Mouse (Mus musculus): Measurements from ENCODE around the gene Rnf141.

Gene Rnf141

DNA sequence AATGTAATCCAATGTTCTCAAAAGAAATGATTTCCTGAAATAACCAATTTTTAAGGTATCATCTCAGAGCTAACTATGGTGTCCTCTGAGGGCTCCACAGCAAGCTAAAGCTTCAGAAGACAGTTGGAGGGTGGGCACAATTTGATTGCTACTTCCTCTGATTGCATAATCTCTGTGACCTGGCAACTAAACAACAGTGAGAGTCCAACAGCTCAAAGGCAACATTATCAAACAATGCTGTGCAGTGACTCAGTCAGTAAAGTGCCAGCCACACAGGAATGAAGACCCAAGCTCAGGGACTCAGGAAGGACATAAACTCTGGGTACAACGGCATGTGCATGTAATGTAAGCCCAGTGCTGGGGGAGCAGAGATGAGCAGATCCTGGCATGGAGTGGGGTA is 11.2 kb downstream of the Rnf141 start:
- DNase-seq (ENCODE audit: low spot score), result no peak

DNA sequence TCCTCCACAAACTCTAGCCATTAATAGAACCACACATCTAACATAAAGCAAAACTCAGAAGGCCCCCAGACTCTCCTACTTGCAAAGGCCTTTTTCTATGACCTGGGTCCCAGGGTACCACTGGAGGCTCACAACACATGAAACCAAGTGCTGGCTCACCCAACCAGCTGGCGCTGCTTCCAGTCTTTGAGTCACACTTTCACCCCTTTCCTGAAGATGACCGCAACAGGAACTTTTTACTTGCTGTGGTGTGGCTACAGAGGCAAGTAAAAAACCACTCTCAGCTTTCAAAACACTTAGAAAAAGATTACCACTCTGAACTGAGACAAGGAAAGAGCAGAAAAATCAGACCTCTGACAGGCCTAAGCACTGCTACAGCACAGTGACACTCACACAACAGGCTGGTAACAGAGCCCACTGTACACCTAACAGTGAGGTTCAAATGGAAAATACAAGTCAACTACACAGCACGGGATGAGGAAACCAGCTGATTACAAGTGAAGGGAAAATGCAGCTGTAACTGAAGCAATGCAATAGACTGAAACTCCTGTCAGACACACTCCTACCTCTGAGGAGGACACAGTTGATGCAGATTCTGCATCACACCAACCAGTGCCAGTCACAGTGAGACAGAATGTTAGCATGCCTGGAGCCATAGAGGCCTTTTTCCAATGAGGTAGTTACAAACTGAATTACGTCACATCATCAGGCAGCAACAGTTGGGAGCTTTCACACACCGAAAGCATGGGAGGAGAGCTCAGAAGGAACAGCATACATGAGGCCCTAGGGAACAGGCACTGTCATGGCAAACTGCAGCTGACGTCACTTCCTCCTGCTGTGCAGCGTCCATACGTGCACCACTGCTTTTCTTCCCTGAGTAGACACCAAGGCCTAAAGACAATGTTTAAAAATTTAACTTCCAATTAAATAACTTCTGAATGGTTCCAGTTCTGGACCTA is 20.0 kb downstream of the Rnf141 start:
- no peak for DNase-seq (ENCODE audit: low spot score)

DNA sequence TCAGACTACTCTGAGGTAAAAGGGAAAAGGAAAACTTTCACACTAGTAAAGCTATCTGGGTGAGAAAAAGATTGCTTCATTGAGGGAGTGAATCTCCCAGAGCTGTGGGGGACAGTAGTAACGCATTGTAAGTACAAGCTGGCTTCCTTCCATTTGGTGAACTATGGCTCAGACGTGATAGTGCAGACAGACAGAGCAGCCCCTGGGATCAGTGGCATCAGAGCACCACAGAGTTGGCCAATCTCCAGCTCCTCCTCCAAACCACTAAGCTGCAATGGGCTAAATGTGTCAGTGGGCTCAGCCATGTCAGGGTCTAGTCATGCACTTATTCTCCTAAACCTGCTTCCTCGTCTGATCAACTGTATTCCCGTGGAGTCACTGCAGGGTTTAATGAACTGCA is 20.7 kb downstream of the Rnf141 start:
- no peak for DNase-seq (ENCODE audit: low spot score)

DNA sequence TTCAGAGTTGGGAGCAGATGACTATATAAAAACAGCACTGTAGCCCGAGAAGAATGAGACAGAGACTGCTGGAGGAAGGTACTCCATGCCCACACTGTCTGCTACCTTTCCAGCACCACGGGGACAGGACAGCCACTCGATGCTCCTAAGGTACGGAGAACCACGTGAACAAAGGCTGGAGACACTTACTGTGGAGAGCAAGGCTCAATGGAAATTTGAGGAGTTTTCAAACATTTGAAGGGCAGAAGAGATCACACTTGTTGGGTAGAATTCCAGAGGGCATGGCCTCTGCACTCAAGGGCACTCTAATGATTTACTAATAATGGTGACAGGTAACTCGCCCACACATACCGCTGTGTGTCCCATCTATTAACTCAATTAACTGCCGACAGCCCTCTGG is 21.2 kb downstream of the Rnf141 start:
- DNase-seq (ENCODE audit: low spot score), result no peak

DNA sequence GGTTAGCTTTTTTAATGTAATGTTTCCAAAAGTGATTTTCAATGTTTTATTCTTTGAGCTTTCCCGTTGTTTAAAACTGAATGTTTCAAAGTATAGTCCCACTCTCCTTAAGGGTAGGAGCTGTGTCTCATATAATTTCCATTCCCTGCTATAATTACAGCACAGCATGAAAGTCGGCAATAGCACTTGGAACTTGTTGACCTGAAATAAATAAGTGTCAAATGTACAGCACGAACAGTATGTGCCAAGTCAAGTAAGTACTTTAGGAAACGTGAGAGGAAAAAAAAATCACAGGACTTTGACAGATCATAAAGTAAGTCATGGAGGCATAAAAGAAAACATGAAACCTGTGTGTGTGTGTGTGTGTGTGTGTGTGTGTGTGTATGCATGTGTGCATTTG is 22.2 kb downstream of the Rnf141 start:
- DNase-seq (ENCODE audit: low spot score), result no peak

DNA sequence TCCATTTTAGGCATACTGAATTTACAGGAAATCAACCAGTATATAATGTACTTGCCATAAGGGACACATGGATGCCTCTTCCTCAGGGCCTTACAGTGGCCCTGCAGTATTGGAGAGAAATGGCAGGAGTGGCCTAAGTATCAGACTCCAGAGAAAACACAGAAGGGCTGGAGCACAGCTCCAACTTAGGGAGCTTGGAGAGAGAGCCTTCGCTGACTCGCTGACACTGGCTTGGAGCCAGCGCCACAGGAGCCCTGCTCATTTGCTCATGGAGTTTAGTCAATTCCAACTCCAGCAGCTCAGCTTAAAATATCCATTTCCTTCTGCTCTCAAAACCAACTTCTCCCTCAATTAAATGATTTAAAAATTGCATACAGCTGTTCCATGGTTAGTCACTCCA is 22.6 kb downstream of the Rnf141 start:
- no peak for DNase-seq (ENCODE audit: low spot score)

DNA sequence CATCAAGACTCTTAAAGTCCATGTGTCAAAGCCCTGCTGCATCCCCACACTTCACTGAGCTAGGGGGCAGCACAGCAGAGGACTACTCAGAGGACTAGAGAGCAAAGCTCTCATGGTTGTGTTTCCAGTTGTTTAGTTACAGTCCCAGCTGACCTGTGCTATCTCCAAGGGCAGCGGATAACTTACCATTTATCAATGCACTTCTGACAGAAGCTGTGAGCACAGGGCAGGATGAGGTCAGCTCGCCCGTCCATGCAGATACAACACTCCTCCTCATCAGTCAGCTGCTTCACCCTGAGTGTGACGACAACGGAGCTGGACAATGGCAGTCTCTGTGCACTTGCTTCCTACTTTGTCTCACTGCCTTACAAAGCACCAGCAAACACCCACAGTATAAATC is 23.2 kb downstream of the Rnf141 start:
- peak; percentile 41 for DNase-seq (ENCODE audit: low spot score)

DNA sequence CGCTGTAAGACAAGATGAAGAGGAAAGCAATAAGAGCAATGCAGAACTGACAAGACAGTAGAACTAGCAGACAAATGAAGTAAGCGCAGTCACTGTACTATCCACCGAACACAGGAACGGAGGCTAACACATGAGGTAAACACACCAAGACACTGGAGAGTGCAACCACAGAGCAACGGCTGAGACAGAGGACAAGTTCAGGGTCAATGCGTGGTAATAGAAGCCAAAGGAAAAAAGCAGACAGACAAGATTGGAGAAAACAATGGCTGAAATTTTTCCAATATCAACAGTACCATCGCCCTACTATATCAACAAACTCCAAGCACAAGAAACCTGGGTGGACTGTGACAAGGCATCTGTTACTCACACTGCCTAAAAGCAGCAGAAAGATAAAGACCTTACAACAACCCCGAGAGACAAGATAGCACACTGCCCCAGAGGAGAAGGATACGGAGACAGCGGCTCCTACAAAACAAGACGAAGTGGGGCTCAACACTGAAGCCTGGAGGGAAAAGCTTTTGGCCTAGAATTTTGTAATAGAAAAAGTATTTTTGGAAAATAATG is 25.4 kb downstream of the Rnf141 start:
- no peak for DNase-seq (ENCODE audit: low spot score)

DNA sequence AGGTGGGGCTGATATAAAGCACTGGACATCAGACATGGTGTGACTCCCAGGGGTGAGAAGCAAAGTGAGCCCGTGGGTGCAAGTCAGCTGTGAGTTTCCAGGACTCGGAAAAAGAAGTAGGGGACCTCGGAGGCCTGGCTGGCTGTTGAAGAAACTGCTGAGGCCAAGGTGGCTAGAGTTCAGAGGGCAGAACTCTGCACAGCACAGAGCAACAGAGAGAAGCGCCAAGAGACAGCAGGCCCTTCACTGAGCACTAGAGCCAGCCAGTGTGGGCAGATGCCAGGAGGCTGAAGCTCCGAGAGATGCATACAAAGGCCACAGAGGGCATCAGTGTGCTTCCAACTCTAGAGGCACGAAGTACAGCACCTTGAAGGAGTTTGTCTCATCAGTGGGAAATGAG is 26.1 kb downstream of the Rnf141 start:
- no peak for DNase-seq (ENCODE audit: low spot score)

DNA sequence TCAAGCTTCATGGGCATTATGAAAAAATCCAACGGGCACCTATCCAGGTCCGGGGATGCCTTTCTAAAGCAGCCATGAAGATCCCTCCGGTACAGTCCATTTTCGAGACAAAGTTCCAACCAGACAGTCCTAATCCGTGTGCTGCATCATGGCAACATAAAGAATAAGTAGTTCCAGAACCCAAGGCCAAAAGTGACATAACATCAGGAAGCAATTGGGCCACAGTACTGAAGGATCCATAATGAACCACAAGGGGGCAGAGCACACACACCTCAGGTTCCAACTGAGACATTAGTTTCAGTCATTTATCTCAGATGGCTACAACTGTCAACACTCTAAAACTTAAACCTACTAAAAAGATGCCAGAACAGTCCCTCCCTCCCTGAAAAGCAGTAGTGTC is 28.2 kb downstream of the Rnf141 start:
- DNase-seq (ENCODE audit: low spot score), result no peak

DNA sequence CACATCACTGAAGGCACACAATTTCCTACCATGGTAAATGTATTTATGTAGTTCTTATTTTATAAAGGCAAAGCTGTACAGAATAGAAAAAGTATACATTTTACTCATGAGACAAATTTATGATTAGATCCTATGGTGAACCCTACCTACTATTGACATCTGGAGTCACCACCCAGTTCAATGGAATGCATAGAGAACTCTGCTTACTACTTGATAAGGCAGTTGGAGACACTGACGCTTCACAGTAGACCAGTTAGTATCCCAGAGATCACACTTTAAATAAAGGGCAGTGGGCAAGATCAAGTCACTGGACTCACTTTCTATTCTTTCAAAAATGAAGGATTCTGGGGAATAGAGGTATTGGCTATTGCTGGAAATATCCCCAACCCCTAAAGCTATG is 30.3 kb downstream of the Rnf141 start:
- no peak for DNase-seq (ENCODE audit: low spot score)

DNA sequence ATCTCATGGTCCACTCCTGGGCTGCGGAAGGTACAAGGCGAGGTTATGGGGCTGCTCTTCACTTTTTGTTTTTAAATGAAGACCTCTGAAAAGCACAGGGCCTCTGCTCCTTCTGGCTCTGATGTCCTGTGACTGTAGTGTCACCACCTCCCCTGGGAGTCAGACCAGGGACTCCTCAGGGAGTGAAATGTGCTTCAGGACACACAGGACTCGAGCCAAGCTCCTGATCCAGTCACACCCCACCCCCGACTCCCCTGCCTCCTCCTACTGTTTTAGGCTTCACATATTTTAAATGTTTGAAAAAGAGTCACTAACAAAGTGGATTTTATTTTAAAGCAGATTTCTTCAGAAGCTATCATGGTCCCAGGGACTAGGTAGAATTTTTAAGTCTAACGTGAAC is 32.7 kb downstream of the Rnf141 start:
- DNase-seq (ENCODE audit: low spot score), result no peak

DNA sequence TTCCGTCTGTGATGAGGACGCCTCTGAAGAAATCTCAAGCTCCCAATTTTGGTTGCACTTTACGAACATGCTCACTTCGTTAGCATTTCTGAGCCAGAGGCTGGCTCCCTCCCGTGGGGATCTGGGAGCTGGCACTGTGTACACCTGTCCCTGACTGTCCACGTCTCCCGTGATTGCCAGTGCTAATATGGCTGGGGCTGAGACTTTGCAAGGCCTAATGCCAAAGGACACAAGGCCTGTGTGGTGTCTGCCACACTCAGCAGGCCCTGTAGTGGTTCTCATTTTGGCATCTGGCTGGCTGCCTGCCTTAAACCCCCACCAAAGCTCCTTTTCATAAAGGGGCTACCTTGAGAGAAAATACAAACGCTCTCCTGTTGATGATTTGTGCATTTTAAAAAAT is 33.3 kb downstream of the Rnf141 start:
- no peak for DNase-seq (ENCODE audit: low spot score)

DNA sequence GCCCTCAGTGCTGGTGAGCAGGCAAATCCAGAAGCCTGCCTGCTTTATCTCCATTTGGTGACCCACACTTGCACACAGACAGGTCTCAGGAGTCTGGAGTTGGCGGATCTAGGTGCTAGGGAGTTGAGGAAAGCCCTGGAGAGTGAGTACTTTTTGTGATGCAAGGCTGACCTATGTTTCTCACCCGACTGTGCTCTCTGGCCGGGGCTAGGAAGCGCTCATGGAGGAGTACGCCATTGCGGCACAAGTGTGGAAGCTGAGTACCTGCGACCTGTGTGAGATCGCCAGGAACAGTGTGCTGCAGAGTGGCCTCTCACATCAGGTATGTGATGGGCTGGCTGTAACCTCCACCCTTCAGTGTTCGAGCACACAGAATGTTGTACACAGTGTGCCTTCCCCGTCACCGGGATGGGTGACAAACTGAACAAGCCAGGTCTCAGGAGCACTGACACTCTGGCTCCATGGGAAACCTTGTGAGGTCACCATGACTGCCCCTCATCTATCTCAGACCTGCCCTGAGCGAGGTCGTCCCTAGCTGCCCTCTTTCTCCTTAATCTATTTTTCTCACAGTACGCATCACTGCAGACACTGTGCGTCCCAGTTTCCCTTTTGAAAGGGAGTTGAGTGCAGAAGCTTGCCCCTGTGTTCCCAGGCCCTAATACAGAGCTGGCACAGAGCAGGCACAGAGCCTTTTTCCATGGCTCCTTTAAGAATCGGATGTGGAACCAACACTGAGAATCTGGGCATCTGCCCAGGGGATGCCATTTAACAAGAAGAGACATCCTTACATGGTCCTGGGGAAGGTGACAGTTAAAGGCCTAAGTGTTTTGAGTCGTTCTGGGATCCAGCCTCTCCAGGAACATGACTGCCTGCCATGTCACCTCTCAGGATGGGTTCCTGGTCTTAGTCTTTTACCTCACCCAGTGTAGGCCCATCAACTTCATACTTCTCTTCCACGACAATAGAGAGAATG is 34.4 kb downstream of the Rnf141 start:
- DNase-seq (ENCODE audit: low spot score), result no peak

DNA sequence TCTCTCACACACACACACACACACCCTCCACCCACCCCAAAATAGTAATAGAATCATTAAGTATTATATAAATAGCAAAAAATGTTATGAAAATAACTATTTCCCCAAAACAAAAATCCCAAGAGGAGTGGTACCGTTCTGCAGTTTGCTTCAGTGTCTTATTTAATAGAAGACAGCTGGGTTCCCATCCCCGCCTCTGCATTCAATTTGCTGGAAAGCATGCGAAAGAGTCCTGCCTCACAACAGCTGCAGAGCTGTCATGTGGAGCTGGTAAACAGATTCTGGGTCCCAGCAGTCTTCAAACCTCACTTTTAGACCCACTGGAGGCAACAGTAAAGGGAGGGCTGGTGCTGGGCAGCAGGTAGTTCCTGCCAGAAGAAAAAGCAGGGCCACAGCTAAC is 35.3 kb downstream of the Rnf141 start:
- no peak for DNase-seq (ENCODE audit: low spot score)

DNA sequence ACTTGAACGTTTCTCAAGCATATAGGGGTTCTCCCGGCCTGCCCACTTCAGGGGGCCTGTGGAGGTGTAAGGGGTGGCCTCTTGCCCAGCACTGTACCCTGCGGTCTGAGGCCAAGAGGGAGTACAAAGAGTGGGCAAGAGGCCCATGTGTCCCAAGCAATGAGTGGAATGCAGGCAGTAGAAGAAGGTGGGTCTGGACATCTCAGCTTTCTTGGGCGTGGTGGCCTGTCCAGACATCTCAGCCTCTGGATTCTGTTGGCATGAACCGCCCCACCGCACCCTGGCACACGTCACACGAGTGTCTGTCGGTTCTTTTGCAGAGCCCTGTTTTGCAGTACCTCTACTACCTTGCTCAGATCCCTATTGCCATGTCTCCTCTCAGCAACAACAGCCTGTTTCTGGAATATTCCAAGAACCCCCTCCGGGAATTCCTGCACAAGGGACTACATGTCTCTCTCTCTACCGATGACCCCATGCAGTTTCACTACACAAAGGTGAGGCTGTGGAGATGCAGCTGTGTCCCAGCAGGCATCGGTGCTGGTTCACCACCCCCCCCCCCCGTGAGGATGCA is 36.7 kb downstream of the Rnf141 start:
- DNase-seq (ENCODE audit: low spot score), result no peak

DNA sequence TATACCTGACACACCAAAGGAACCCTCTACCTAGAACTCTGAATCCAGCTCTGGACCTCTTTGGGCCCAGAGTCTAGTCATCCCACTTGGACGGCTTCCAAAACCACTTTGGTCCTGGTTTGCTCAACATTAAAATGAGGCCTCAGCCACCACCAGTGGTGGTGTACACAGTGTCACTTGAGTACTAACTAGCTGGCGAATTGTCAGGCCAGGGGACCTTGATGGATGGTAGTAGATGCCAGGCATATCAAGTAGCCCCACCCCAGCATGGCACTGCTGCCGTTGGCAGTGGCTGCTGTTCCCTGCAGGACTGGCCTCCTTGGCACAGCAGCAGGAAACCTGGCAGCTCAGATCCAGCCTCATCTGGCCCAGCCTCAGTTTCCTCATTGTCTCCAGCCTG is 40.0 kb downstream of the Rnf141 start:
- no peak for DNase-seq (ENCODE audit: low spot score)

DNA sequence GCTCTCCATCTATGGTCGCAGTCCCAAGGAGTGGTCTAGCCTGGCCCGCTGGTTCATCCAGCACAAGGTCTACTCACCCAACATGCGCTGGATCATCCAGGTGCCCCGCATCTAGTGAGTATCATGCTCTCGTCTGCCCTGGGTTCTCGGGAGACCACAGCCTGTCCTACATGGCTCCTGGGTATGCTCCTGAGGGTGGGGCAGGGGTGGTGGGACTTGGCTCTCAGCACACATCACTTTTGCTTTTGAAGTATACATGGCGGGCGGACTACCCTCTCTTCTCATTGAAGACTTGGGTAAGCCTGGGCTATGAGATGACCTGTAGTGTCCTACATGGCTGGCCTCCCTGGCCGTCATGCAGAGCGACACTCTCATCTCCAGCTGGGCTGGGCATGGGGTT is 41.1 kb downstream of the Rnf141 start:
- no peak for DNase-seq (ENCODE audit: low spot score)

DNA sequence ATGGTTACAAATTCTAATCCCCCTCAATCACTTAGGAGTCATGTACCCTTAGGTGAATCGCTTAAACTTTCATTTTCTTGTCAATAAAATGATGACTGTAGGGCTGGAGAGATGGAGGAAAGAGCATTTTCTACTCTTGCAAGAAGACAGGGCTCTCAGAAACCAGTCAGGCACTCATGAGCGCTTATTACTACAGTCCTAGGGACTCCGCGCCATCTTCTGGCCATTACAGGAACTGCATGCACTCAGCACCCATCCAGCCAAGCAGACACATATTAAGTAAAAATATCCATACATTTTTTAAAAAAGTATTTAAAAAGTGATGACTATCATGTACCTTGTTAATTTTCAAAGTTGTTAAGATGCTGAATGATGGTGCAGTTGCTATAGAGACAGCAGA is 43.2 kb downstream of the Rnf141 start:
- peak; percentile 55 for DNase-seq (ENCODE audit: low spot score)

DNA sequence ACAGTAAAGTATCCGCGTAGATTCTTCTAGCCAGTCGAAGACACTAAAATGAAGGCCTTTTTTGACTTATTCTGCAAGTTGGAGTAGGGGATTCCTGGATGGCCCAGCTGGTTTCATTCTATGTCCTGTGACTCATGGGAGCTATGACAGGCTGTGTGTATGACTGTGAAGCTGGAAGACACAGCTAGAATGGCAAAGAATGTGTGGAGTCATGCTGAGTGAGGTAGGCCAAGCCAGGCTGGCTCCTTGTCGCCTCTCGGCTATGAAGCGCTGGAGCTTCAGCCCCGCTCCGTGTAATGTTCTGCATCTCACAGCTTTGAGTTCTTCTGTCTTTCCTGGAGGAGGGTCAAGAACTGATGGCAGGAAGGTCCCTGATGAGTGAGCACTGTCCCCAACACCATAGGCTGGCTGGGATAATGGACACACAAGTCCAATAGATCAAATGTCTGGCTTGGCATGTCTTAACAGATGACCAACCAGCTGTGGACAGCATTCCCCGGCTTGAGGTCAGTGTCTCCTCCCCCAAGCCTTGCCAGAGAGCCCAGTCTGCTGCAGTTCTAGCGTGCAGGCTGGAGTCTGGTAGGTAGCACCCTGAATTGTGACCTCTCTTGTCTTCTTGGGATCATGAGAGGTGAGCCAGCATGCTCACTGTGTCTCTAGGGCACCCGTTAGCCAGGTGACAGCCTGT is 46.4 kb downstream of the Rnf141 start:
- DNase-seq (ENCODE audit: low spot score), result no peak

DNA sequence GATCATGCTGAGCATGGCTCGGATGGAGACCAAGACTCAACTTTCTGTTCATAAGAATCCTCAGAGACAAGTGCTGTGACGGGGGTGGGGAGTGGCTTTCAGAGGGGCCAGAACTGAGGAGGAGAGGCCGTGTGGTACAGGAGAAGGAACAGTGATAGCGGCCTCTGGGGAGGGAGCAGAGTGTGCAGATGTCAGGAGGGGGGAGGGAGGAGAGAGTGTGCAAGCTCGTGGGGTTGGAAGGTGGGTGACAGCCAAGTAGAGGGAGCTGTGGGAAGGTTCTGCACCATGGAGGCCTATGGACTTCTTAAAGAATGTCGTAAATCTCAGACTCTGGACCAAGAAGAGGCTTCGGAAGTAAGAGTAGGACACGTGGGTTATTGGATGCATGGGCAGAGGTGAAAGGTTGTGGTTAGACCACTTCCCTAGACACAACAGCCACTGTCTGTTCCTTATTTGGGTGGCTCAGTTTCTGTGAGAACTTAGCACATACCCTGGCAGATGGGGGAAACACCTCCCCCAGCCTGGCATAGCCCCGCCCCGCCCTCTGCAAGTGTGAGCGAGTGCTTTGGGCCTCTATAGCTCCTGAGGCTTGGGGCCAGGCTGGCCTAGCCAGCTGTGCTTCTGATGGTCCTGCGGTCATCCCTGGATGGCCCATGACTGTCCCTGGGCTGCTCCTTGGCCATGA is 47.7 kb downstream of the Rnf141 start:
- no peak for DNase-seq (ENCODE audit: low spot score)
